Mouse (Mus musculus) MEL (cell line): Measurements from ENCODE around the gene Adipor2. TPM values are rescaled to one million over a fixed set of nuclear protein-coding genes. Genes with fewer than 3 reads are reported as not detected.
A peak's percentile ranks its signal among the peaks of the same experiment; 100 is the strongest.
"Not testable (repeated sequence)": the region's sequence is repeated elsewhere in the genome, so short reads cannot be mapped to it uniquely, and the experiment has no call there.

Experiments
- DNase-seq: peaks from one replicate; pipeline ENCODE4 v3.0.0; 2011; ENCODE audit warnings: low read depth, low spot score
- H3K27ac ChIP-seq: 2 replicates; pipeline ENCODE4 v1.5.1; 2012; ENCODE audit warnings: low read depth, mild to moderate bottlenecking, control low read depth, low read length, moderate library complexity; ENCODE audit not compliant: control insufficient read depth
- H3K27me3 ChIP-seq, 2 experiments: fragments of 150-350 bp in 1 of 2; sonication (generic) in 1 of 2; 2 replicates each; pipeline ENCODE4 v1.6.1; 2012; ENCODE audit warnings: low read length in 2 of 2, mild to moderate bottlenecking in 2 of 2, improper control_type of control experiment in 1 of 2, moderate library complexity in 1 of 2; ENCODE audit not compliant: insufficient read depth in 2 of 2, control insufficient read depth in 1 of 2
- H3K36me3 ChIP-seq, 2 experiments: 2 replicates each; pipeline ENCODE4 v1.6.1; 2012 to 2014; ENCODE audit warnings: low read length in 2 of 2, improper control_type of control experiment in 1 of 2, inconsistent platforms in 1 of 2, mild to moderate bottlenecking in 1 of 2; ENCODE audit not compliant: insufficient read depth in 2 of 2, control insufficient read depth in 1 of 2
- H3K4me1 ChIP-seq, 2 experiments: fragments of 150-350 bp in 1 of 2; sonication (generic) in 1 of 2; 2 replicates each; pipeline ENCODE4 v1.6.1; 2012; ENCODE audit warnings: low read length in 2 of 2, improper control_type of control experiment in 1 of 2, mild to moderate bottlenecking in 1 of 2; ENCODE audit not compliant: insufficient read depth in 2 of 2, control insufficient read depth in 1 of 2
- H3K4me3 ChIP-seq, 2 experiments: fragments of 150-350 bp in 1 of 2; sonication (generic) in 1 of 2; 2 replicates each; pipeline ENCODE4 v1.5.1; 2012; ENCODE audit warnings: low read depth in 2 of 2, low read length in 2 of 2, mild to moderate bottlenecking in 2 of 2, moderate library complexity in 2 of 2, control low read depth in 1 of 2, improper control_type of control experiment in 1 of 2; ENCODE audit not compliant: control insufficient read depth in 1 of 2, insufficient read depth in 1 of 2
- H3K79me2 ChIP-seq: 2 replicates; pipeline ENCODE4 v1.6.1; 2012; ENCODE audit warnings: mild to moderate bottlenecking, low read length, moderate library complexity; ENCODE audit not compliant: control insufficient read depth, poor library complexity, insufficient read depth
- H3K9ac ChIP-seq: 2 replicates; pipeline ENCODE4 v1.6.1; 2012; ENCODE audit warnings: low read depth, mild to moderate bottlenecking, control low read depth, low read length, moderate library complexity; ENCODE audit not compliant: control insufficient read depth, poor library complexity, severe bottlenecking
- H3K9me3 ChIP-seq: fragments of 150-350 bp; sonication (generic); replicated peaks from 2 replicates; pipeline ENCODE4 v1.6.1; 2012; ENCODE audit warnings: mild to moderate bottlenecking, low read length, improper control_type of control experiment, moderate library complexity; ENCODE audit not compliant: insufficient read depth
- CTCF ChIP-seq, 3 experiments: IDR thresholded peaks in 2 of 3; conservative IDR thresholded peaks in 1 of 3; 2 replicates each; pipeline ENCODE4 v1.5.1; 2011 to 2012; ENCODE audit warnings: low read length in 3 of 3, low read depth in 2 of 3, mild to moderate bottlenecking in 2 of 3, improper control_type of control experiment in 1 of 3, inconsistent platforms in 1 of 3, mixed read lengths in 1 of 3, moderate library complexity in 1 of 3; ENCODE audit not compliant: control insufficient read depth in 1 of 3, insufficient read depth in 1 of 3, poor library complexity in 1 of 3, severe bottlenecking in 1 of 3
- ELF1 ChIP-seq: IDR thresholded peaks from 2 replicates; pipeline ENCODE4 v1.6.1; 2014; ENCODE audit warnings: low read depth, mild to moderate bottlenecking, inconsistent platforms, low read length, improper control_type of control experiment, moderate library complexity
- EP300 ChIP-seq, 2 experiments: IDR thresholded peaks; 2 replicates each; pipeline ENCODE4 v1.6.1; 2011; ENCODE audit warnings: improper control_type of control experiment in 2 of 2, low read length in 2 of 2, low read depth in 1 of 2, mild to moderate bottlenecking in 1 of 2
- ETS1 ChIP-seq: IDR thresholded peaks from 2 replicates; pipeline ENCODE4 v1.6.1; 2012; ENCODE audit warnings: low read depth, mild to moderate bottlenecking, inconsistent platforms, low read length, improper control_type of control experiment, moderate library complexity
- GATA1 ChIP-seq: IDR thresholded peaks from 2 replicates; pipeline ENCODE4 v1.6.1; 2011; ENCODE audit warnings: low read depth, low read length, improper control_type of control experiment
- JUND ChIP-seq: IDR thresholded peaks from 2 replicates; pipeline ENCODE4 v1.6.1; 2011; ENCODE audit warnings: low read depth, mild to moderate bottlenecking, improper control_type of control experiment, low read length
- MAX ChIP-seq: IDR thresholded peaks from 2 replicates; pipeline ENCODE4 v1.6.1; 2011; ENCODE audit warnings: low read length, improper control_type of control experiment
- MEF2A ChIP-seq: IDR thresholded peaks from 2 replicates; pipeline ENCODE4 v1.6.1; 2014; ENCODE audit warnings: low read depth, mild to moderate bottlenecking, inconsistent platforms, low read length, improper control_type of control experiment; ENCODE audit not compliant: poor library complexity, insufficient replicate concordance, severe bottlenecking; ENCODE audit errors: extremely low read depth
- MXI1 ChIP-seq: IDR thresholded peaks from 2 replicates; pipeline ENCODE4 v1.6.1; 2011; ENCODE audit warnings: mild to moderate bottlenecking, low read depth, low read length, improper control_type of control experiment
- MYB ChIP-seq: IDR thresholded peaks from 2 replicates; pipeline ENCODE4 v1.6.1; 2011; ENCODE audit warnings: mild to moderate bottlenecking, low read depth, low read length, improper control_type of control experiment
- NELFE ChIP-seq: IDR thresholded peaks from 2 replicates; pipeline ENCODE4 v1.6.1; 2011; ENCODE audit warnings: low read depth, low read length, improper control_type of control experiment
- RAD21 ChIP-seq: IDR thresholded peaks from 2 replicates; pipeline ENCODE4 v1.6.1; 2011; ENCODE audit warnings: mild to moderate bottlenecking, low read depth, low read length, improper control_type of control experiment
- SIN3A ChIP-seq: IDR thresholded peaks from 2 replicates; pipeline ENCODE4 v1.6.1; 2012; ENCODE audit warnings: low read length, improper control_type of control experiment, inconsistent platforms
- SMC3 ChIP-seq: IDR thresholded peaks from 2 replicates; pipeline ENCODE4 v1.6.1; 2011; ENCODE audit warnings: low read depth, low read length, improper control_type of control experiment
- TAL1 ChIP-seq: IDR thresholded peaks from 2 replicates; pipeline ENCODE4 v1.6.1; 2012; ENCODE audit warnings: mild to moderate bottlenecking, inconsistent platforms, low read length, moderate library complexity, mixed read lengths
- TCF12 ChIP-seq: IDR thresholded peaks from 2 replicates; pipeline ENCODE4 v1.6.1; 2014; ENCODE audit warnings: low read depth, mild to moderate bottlenecking, inconsistent platforms, low read length, improper control_type of control experiment, moderate library complexity
- ZNF384 ChIP-seq: IDR thresholded peaks from 2 replicates; pipeline ENCODE4 v1.6.1; 2012; ENCODE audit warnings: low read depth, mild to moderate bottlenecking, inconsistent platforms, low read length, improper control_type of control experiment
- polyA plus RNA-seq, 2 experiments: library from polyadenylated mRNA; stranded (reverse) in 1 of 2; unstranded in 1 of 2; fragments of >175 nt in 1 of 2; fragments of >200 nt in 1 of 2; gene quantifications; 2 replicates each; pipeline versions ENCODE4 v1.2.1 to v1.2.4; 2012; ENCODE audit warnings: low replicate concordance in 2 of 2, low read depth in 1 of 2; ENCODE audit not compliant: insufficient read length in 2 of 2, insufficient read depth in 1 of 2, missing spikeins in 1 of 2
- total RNA-seq: library from RNA; depleted of rRNA; stranded (reverse); fragments of 300-350 nt; gene quantifications from 2 replicates; pipeline ENCODE4 v1.2.3, GENCODE M21; 2012

The Adipor2 gene
- total and polyA plus RNA-seq, 3 experiments, result 37.6 to 41.3 TPM; not detected in 1

GRCm38 (mm10) chr6:119443742-119444645 is 26.5 kb upstream of the Adipor2 start (continued):
- TF ChIP-seq SMC3 (peak; percentile 65), JUND (no peak)

DNA sequence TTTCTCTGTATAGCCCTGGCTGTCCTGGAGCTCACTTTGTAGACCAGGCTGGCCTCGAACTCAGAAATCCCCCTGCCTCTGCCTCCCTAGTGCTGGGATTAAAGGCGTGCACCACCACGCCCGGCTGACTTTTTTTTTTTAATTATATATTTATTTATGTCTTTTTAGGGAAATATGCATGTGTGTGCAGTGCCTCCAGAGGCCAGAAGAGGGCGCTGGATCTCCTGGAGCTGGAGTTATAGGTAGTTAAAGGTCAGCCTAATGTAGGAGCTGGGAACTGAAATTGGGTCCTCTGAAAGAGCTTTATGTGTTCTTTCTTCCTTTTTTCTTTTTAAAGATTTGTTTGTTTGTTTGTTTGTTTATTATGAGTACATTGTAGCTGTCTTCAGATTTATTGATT is 25.2 kb upstream of the Adipor2 start:
- DNase-seq, result peak; percentile 77
- H3K9ac ChIP-seq, H3K27me3 ChIP-seq, H3K4me3 ChIP-seq, H3K27ac ChIP-seq, H3K4me1 ChIP-seq, H3K36me3 ChIP-seq, H3K9me3 ChIP-seq, H3K79me2 ChIP-seq: not testable (repeated sequence)
- peak; percentile 17 for TF ChIP-seq RAD21
- TF ChIP-seq CTCF (IDR thresholded peaks at IDR 0.05 in 2 of 3, conservative IDR thresholded peaks at IDR 0.05 in 1 of 3; ENCODE audit: control insufficient read depth in 1 of 3, insufficient read depth in 1 of 3, low read depth in 2 of 3, low read length in 3 of 3, poor library complexity in 1 of 3, severe bottlenecking in 1 of 3), result peak; percentile 47 to 68 (median 65)
- 0 out of 2 replicates have a peak, but pooled peaks have one; percentile 21 for TF ChIP-seq SIN3A
- peak; percentile 67; the same call in 1 of the 2 replicates for TF ChIP-seq ZNF384

GRCm38 (mm10) chr6:119437894-119438761 is 20.6 kb upstream of the Adipor2 start:
- no peak overlapping the region for H3K4me3 ChIP-seq
- no peak for TF ChIP-seq RAD21
- no peak for TF ChIP-seq MAX
- TF ChIP-seq MEF2A, result no peak
- no peak for TF ChIP-seq TCF12
- no peak for TF ChIP-seq JUND
- TF ChIP-seq ETS1, result no peak
- TF ChIP-seq ELF1, result no peak
- TF ChIP-seq EP300 (IDR thresholded peaks at IDR 0.05; ENCODE audit: low read depth in 1 of 2, low read length in 2 of 2), result no peak
- no peak for TF ChIP-seq MYB
- no peak for TF ChIP-seq GATA1
- TF ChIP-seq NELFE, result no peak
- TF ChIP-seq TAL1, result no peak
- no peak for TF ChIP-seq MXI1
- H3K27me3 ChIP-seq, result peaks cover 0 to 2% of the 10 kb centered on the region in 2 experiments; a peak in 2 of 4 replicates
- no peaks in the 10 kb centered on the region for H3K36me3 ChIP-seq
- no peak overlapping the region for H3K9ac ChIP-seq
- no peaks in the 10 kb centered on the region for H3K79me2 ChIP-seq
- H3K4me1 ChIP-seq, result no peaks in the 10 kb centered on the region
- no peak overlapping the region for H3K27ac ChIP-seq
- H3K9me3 ChIP-seq, result no peaks in the 10 kb centered on the region
- DNase-seq, result peak; percentile 9
